Mouse (Mus musculus) thymus, postnatal 4 days (tissue): ENCODE measurements around the gene Ccdc77.

ENCODE experiments used
- DNase-seq: peaks from one replicate; pipeline ENCODE4 v3.0.0; 2021

Ccdc77 gene

GRCm38 (mm10) chr6:120363688-120364522 is at the start of gene Ccdc77, which contains the start of gene Kdm5a:
TSS of gene Ccdc77 (minus strand) at chr6:120364374.
TSS of gene Kdm5a (plus strand) at chr6:120364124.
- DNase-seq: peak; percentile 90

- no peak for DNase-seq
Observed at GRCm38 (mm10) chr6:120403936-120404335, 39.8 kb upstream of the Ccdc77 start.

- DNase-seq: no peak
Observed at GRCm38 (mm10) chr6:120395622-120396345, 31.6 kb upstream of the Ccdc77 start.

GRCm38 (mm10) chr6:120392811-120393210 is 28.6 kb upstream of the Ccdc77 start:
- no peak for DNase-seq

- DNase-seq: no peak
Observed at GRCm38 (mm10) chr6:120390054-120390453, 25.9 kb upstream of the Ccdc77 start.

- no peak for DNase-seq
Observed at GRCm38 (mm10) chr6:120376736-120377135, 12.6 kb upstream of the Ccdc77 start.

- DNase-seq: peak; percentile 46
Observed at GRCm38 (mm10) chr6:120365051-120365450, 877 bp upstream of the Ccdc77 start.

GRCm38 (mm10) chr6:120364523-120364905 is 340 bp upstream of the Ccdc77 start:
- no peak for DNase-seq

GRCm38 (mm10) chr6:120362774-120363687 is 1.1 kb downstream of the Ccdc77 start:
- no peak for DNase-seq

- DNase-seq: no peak
Observed at GRCm38 (mm10) chr6:120362124-120362523, 2.0 kb downstream of the Ccdc77 start.

GRCm38 (mm10) chr6:120356951-120357945 is 6.9 kb downstream of the Ccdc77 start:
- DNase-seq: peak; percentile 79

GRCm38 (mm10) chr6:120356478-120356877 is 7.7 kb downstream of the Ccdc77 start:
- no peak for DNase-seq

- no peak for DNase-seq
Observed at GRCm38 (mm10) chr6:120349018-120349417, 15.2 kb downstream of the Ccdc77 start.

GRCm38 (mm10) chr6:120343992-120344391 is 20.2 kb downstream of the Ccdc77 start:
- no peak for DNase-seq

GRCm38 (mm10) chr6:120332351-120332750 is 31.8 kb downstream of the Ccdc77 start:
- DNase-seq: no peak

GRCm38 (mm10) chr6:120324295-120324927 is 39.8 kb downstream of the Ccdc77 start:
- peak; percentile 76 for DNase-seq

GRCm38 (mm10) chr6:120320369-120320768 is 43.8 kb downstream of the Ccdc77 start:
- no peak for DNase-seq

- no peak for DNase-seq
Observed at GRCm38 (mm10) chr6:120319129-120319528, 45.0 kb downstream of the Ccdc77 start.

GRCm38 (mm10) chr6:120318303-120318940 is 45.8 kb downstream of the Ccdc77 start:
- no peak for DNase-seq

- no peak for DNase-seq
Observed at GRCm38 (mm10) chr6:120312443-120312842, 51.7 kb downstream of the Ccdc77 start.

- no peak for DNase-seq
Observed at GRCm38 (mm10) chr6:120309787-120310186, 54.4 kb downstream of the Ccdc77 start.
